Mouse (Mus musculus): ENCODE data around the gene Cds2. TPM values are rescaled to one million over a fixed set of nuclear protein-coding genes. Genes with fewer than 3 reads are reported as not detected.
A peak's percentile ranks its signal among the peaks of the same experiment; 100 is the strongest.
"Not testable (repeated sequence)": the region's sequence is repeated elsewhere in the genome, so short reads cannot be mapped to it uniquely, and the experiment has no call there.

Gene Cds2
- total RNA-seq, 2 experiments from 2014 or later = 74.6 to 75.3 TPM

- DNase-seq (ENCODE audit: low spot score in 2 of 2) = not testable (repeated sequence)
These were observed 26.3 kb downstream of the Cds2 start for GRCm38 (mm10) chr2:132289213-132289612.

GRCm38 (mm10) chr2:132290808-132291207 lies 27.9 kb downstream of the Cds2 start:
- no peak for DNase-seq (ENCODE audit: low spot score in 2 of 2)

GRCm38 (mm10) chr2:132291265-132291664 lies 28.3 kb downstream of the Cds2 start:
- DNase-seq (ENCODE audit: low spot score in 2 of 2) = no peak

GRCm38 (mm10) chr2:132292083-132292482 lies 29.1 kb downstream of the Cds2 start:
- no peak for DNase-seq (ENCODE audit: low spot score in 2 of 2)

- DNase-seq (ENCODE audit: low spot score in 2 of 2) = no peak
These were observed 30.9 kb downstream of the Cds2 start for GRCm38 (mm10) chr2:132293694-132294450.

GRCm38 (mm10) chr2:132298250-132298649 lies 35.3 kb downstream of the Cds2 start:
- DNase-seq (ENCODE audit: low spot score in 2 of 2) = no peak

GRCm38 (mm10) chr2:132301436-132301835 lies 38.5 kb downstream of the Cds2 start:
- no peak for DNase-seq (ENCODE audit: low spot score in 2 of 2)

GRCm38 (mm10) chr2:132305165-132305564 lies 42.2 kb downstream of the Cds2 start:
- DNase-seq (ENCODE audit: low spot score in 2 of 2) = no peak

GRCm38 (mm10) chr2:132305988-132306387 lies 43.0 kb downstream of the Cds2 start:
- DNase-seq (ENCODE audit: low spot score in 2 of 2) = no peak

GRCm38 (mm10) chr2:132307213-132307843 lies 44.4 kb downstream of the Cds2 start:
- DNase-seq (ENCODE audit: low spot score in 2 of 2) = no peak

- no peak for DNase-seq (ENCODE audit: low spot score in 2 of 2)
These were observed 45.9 kb downstream of the Cds2 start for GRCm38 (mm10) chr2:132308829-132309228.

GRCm38 (mm10) chr2:132309398-132309930 lies 46.5 kb downstream of the Cds2 start:
- no peak for DNase-seq (ENCODE audit: low spot score in 2 of 2)

GRCm38 (mm10) chr2:132312616-132313015 lies 49.7 kb downstream of the Cds2 start:
- no peak for DNase-seq (ENCODE audit: low spot score in 2 of 2)

- DNase-seq (ENCODE audit: low spot score in 2 of 2) = no peak
These were observed 50.6 kb downstream of the Cds2 start for GRCm38 (mm10) chr2:132313568-132313967.

- not testable (repeated sequence) for DNase-seq (ENCODE audit: low spot score in 2 of 2)
These were observed 51.1 kb downstream of the Cds2 start for GRCm38 (mm10) chr2:132314057-132314456.

- DNase-seq (ENCODE audit: low spot score in 2 of 2) = peak; percentile 45 to 58
These were observed 53.3 kb downstream of the Cds2 start for GRCm38 (mm10) chr2:132316041-132316808.

- DNase-seq (ENCODE audit: low spot score in 2 of 2) = no peak
These were observed 54.2 kb downstream of the Cds2 start for GRCm38 (mm10) chr2:132317178-132317577.

- no peak for DNase-seq (ENCODE audit: low spot score in 2 of 2)
These were observed 57.6 kb downstream of the Cds2 start for GRCm38 (mm10) chr2:132320516-132320915.

- DNase-seq (ENCODE audit: low spot score in 2 of 2) = no peak
These were observed 60.6 kb downstream of the Cds2 start for GRCm38 (mm10) chr2:132323541-132323940.

- no peak for DNase-seq (ENCODE audit: low spot score in 2 of 2)
These were observed 74.3 kb downstream of the Cds2 start for GRCm38 (mm10) chr2:132337202-132337601.

GRCm38 (mm10) chr2:132340350-132340749 lies 77.4 kb downstream of the Cds2 start:
- no peak for DNase-seq (ENCODE audit: low spot score in 2 of 2)

- DNase-seq (ENCODE audit: low spot score in 2 of 2) = no peak
These were observed 78.3 kb downstream of the Cds2 start for GRCm38 (mm10) chr2:132341293-132341692.
